Mouse (Mus musculus) bone marrow macrophage, adult 2 months (primary cell): ENCODE results near the gene Gm5751.

ENCODE experiments used
- CTCF ChIP-seq: IDR thresholded peaks from 2 replicates; pipeline ENCODE4 v1.5.1; 2012; ENCODE audit warnings: low read depth, mild to moderate bottlenecking, low read length, moderate library complexity
- POLR2A ChIP-seq: IDR thresholded peaks from 2 replicates; pipeline ENCODE4 v1.6.1; 2012; ENCODE audit warnings: mild to moderate bottlenecking, low read depth, low read length, borderline replicate concordance

GRCm38 (mm10) chrX:8900823-8901222 is 26.8 kb downstream of the Gm5751 start:
- TF ChIP-seq POLR2A (no peak), CTCF (no peak)
